Mouse (Mus musculus): ENCODE measurements at regions not wholly inside any gene's neighbourhood (a gene's known extent, or its start where the extent isn't known, plus 50 kb on each side); places are given as distances from the start of the nearest gene placed in this dataset.

GRCm38 (mm10) chr1:185113687-185114086 lies 90.2 kb upstream of the Rab3gap2 start:
- TF ChIP-seq CTCF (IDR thresholded peaks at IDR 0.05; ENCODE audit: control insufficient read depth, insufficient read depth, insufficient replicate concordance, low read depth, low read length) (no peak), POLR2A (IDR thresholded peaks at IDR 0.05; ENCODE audit: control insufficient read depth, low read depth, low read length) (no peak)

All from testis, adult 2 months (tissue).